Mouse (Mus musculus) neutrophil, adult 5-6 weeks (primary cell): ENCODE data around the gene Prrt1. TPM values are rescaled to one million over a fixed set of nuclear protein-coding genes. Genes with fewer than 3 reads are reported as not detected.
A peak's percentile ranks its signal among the peaks of the same experiment; 100 is the strongest.

Experiments used
- ATAC-seq: fragments of 151-379, 151-347 bp; 2 replicates; pipeline ENCODE4 v1.8.0; 2017; ENCODE audit warnings: mild to moderate bottlenecking, moderate TSS enrichment; ENCODE audit not compliant: insufficient number of reproducible peaks, poor library complexity, low FRiP score, severe bottlenecking; ENCODE audit errors: extremely low read depth
- total RNA-seq: library from RNA; stranded (forward); fragments of 200-1000 nt; gene quantifications from 2 replicates; pipeline ENCODE4 v1.2.3, GENCODE M21; 2017

Prrt1 gene
- total RNA-seq, 1 experiment from 2014 or later = not detected

- peak; percentile 84 for ATAC-seq
These were observed 15.3 kb downstream of the Prrt1 start, which contains the start of gene Fkbpl for GRCm38 (mm10) chr17:34644608-34645007. Fkbpl (plus strand) TSS chr17:34644764.

GRCm38 (mm10) chr17:34645256-34645829, 16.0 kb downstream of the Prrt1 start:
- no peak for ATAC-seq

- ATAC-seq = no peak
These were observed 16.6 kb downstream of the Prrt1 start for GRCm38 (mm10) chr17:34645831-34646511.

DNA sequence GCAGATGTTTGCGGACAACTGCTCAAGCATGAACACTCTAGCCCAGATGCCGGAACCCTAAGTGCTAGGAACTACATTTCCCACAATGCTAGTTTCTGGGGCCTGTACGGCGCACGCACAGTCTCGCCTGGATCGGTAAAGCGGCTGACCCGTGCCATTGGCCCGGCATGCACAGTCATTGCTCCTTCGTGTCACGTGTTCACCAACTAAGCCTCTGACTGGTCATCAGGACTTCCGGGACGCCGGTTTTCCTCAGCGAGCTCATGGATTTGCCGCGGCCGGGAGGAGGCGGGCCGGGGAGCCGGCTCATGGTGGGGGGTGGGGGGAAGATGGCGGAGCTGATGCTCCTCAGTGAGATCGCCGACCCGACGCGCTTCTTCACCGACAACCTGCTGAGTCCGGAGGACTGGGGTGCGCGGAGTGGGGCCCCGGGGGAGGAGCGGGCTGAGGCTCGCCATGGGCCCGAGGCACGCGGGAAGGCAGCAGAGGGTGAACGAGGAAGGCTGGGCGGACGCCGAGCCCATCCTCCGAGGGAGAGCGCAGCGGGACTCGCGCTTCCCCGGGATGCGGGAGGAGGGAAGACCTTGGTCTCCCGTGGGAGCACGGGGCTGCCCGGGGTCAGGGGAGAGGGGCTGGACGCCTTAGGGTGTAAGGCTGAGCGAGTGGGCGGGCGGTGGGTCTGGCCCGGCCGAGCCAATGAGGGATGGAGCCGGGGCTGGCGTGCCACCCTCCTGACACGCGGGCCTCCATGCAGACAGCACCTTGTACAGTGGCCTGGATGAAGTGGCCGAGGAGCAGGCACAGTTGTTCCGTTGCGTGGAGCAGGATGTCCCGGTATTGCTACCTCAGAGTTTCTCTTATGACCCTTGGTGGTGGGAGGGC, 17.8 kb downstream of the Prrt1 start, which contains the start of gene Atf6b:
Gene Atf6b, plus strand, starts transcription at position 241 of the 882 bp plus-strand sequence.
- peak; percentile 85 for ATAC-seq

DNA sequence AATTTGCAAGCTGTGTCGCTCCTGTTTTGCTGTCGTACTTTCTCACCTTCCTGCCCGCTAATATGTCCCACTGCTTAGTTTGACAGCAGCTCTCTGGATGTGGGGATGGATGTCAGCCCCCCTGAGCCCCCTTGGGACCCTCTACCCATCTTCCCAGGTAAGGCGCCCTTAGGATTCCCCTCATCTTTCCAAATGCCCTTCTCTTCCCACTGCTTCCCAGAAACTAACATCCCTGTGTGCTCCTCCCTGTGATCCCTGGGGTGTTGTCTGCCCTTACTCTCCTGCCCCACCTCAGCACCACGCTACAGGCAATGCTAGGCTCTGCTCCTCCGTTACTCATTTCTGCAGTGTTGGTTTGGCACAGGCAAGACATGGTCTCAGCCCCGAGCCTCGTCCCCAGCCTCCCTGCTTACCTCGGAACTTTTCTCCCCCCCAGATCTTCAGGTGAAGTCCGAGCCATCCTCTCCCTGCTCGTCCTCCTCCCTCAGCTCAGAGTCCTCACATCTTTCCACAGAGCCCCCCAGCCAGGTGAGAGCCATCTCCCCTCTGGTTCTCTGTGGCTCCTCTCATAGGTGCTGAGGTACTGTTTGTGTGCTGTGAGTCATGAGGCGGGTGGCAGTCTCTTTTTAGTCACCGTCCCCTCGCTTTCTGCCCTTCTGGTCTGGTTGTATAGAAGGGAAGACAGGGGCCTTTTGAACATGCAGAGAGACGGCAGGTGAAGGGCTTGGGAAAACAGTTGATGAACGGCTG, 19.0 kb downstream of the Prrt1 start:
- ATAC-seq = no peak

- no peak for ATAC-seq
These were observed 20.0 kb downstream of the Prrt1 start for GRCm38 (mm10) chr17:34649106-34649864.

DNA sequence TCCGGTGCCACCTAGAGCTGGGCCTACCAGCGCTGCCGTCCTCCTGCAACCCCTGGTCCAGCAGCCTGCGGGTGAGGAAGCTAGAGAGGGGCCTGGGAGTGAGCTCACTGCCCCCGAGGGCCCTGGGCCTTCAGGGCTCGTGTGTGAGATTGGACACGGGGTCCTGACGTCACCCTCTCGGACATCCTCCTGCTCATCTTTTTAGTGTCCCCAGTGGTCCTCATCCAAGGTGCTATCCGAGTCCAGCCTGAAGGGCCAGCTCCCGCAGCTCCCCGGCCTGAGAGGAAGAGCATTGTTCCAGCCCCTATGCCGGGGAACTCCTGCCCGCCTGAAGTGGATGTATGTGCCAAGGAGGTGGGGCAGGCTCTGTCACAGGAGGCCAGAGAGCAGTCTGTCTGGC, 21.4 kb downstream of the Prrt1 start:
- no peak for ATAC-seq

DNA sequence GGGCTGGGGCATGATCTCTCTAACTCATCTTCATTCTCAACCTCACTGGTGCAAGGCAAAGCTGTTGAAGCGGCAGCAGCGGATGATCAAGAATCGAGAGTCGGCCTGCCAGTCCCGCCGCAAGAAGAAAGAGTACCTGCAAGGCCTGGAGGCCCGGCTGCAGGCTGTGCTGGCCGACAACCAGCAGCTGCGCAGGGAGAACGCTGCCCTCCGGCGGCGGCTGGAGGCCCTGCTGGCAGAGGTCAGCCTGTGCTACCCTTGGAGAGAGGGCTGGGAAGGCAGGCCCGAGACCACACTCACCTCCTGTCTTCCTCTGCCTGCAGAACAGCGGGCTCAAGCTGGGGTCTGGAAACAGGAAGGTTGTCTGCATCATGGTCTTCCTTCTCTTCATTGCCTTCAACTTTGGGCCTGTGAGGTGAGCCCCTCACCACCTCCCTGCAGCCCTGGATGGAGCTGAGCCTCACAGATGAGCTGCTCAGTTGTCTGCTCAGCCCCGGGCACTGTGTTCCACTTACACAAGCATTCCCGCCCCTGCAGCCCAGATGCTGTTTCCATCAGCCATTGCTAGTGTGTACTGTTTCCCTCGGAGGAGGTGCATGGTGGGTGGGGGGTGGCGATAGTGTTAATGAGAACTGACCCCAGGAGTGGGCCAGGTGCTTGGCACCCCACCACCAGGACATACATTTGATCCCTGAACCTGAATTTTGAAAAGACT, 22.3 kb downstream of the Prrt1 start:
- no peak for ATAC-seq

DNA sequence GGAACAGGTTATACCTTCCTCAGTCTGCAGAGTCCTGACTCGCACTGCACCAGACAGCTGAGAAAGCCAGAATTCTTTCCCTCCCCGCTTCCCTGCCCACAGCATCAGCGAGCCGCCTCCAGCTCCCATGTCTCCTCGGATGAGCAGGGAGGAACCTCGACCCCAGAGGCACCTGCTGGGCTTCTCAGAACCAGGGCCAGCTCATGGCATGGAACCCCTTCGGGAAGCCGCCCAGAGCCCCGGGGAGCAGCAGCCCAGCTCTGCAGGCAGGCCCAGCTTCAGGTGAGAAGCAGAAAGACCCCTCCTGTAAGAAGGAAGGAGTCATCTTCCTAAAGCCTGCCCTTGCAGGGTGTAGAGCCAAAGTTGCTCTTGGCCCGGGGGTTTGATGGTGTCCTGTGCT, 23.2 kb downstream of the Prrt1 start:
- no peak for ATAC-seq

GRCm38 (mm10) chr17:34652985-34653384, 23.7 kb downstream of the Prrt1 start:
- no peak for ATAC-seq

DNA sequence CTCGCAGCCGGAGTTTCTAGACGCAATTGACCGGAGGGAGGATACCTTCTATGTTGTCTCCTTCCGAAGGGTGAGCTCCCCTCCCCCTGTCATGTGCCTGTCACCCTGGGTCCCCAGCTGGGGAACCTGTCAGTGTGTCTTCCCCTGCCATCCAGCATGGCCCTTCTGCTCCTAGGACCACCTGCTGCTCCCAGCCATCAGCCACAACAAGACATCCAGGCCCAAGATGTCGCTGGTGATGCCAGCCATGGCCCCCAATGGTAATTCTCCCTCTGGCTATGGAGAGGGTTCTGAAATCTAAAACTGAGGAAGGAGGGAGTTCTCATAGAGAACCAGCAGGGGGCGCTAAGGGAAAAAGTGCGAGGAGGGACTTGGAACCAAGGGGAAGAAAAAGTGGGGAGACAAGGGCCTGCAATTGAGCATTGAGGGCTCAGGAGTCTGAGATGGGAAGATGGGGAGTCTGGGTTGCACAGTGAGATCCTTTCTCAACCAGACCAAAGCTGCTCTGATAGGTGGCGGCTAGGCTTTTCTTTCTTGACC, 24.5 kb downstream of the Prrt1 start:
- ATAC-seq = no peak

GRCm38 (mm10) chr17:34654392-34654791, 25.1 kb downstream of the Prrt1 start:
- ATAC-seq = no peak

- ATAC-seq = no peak
These were observed 25.8 kb downstream of the Prrt1 start for GRCm38 (mm10) chr17:34655160-34655559.

DNA sequence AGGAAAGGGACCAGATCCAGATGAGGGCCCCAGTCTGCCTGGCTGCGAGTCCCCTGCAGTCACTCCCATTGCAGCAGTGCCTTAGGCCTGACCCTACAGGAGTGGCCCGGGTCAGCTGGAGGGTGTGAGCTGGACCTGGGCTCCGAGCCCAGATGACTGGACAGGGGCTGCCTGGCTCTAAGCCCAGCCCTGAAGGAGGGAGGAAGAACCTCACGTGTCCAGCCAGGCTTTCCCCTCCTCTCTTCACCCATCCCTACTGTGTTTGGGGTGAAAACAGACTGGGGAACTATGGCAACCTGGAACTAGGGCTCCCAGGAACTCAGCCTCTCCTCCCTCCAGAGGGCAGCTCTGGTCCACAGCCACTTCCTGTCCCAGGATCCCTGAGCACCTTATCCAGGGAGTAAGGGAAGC, 26.3 kb downstream of the Prrt1 start:
- no peak for ATAC-seq

DNA sequence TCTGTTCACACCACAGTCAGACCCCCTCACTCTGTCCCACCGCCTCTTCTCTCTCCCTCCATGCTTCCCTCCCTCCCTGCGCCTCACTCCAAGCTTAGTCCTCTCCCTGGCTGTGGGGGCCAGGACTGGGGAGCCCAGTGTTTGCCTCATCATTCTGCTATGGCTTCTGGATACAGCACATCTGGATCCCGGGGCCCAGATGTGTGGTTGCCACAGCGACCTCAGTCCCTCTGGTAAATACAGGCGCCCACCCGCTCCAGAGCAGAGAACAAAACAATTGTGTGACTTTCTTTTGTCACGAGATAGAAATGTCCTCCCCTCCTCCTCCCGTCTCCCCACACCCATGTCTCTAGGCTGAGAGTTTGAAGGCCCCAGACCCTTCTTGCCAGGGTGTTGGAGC, 27.3 kb downstream of the Prrt1 start:
- ATAC-seq = no peak

- ATAC-seq = no peak
These were observed 27.9 kb downstream of the Prrt1 start for GRCm38 (mm10) chr17:34657271-34657670.

GRCm38 (mm10) chr17:34658145-34658544, 28.8 kb downstream of the Prrt1 start:
- no peak for ATAC-seq

DNA sequence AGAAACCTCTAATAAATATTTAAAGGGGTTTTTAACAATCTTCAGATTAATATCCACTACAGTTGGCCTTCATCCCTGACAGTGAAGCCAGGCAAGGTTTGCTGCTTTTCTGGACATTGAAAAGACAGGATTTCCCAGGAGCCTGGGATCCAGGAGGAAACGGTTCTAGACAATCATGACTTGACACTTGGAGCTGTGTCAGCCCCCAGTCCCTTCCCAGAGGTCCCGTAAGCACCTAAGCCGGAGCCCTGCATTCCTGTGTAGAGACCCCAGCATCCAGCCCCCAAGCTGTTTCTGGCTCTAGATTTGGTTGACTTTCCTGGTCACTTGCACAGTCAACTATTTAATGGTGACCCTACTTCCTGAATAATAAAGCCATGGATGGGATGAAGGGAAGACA, 29.3 kb downstream of the Prrt1 start:
- ATAC-seq = no peak
